Mouse (Mus musculus): ENCODE results near the gene Itln1.
"Not testable (repeated sequence)": the region's sequence is repeated elsewhere in the genome, so short reads cannot be mapped to it uniquely, and the experiment has no call there.

The Itln1 gene

DNA sequence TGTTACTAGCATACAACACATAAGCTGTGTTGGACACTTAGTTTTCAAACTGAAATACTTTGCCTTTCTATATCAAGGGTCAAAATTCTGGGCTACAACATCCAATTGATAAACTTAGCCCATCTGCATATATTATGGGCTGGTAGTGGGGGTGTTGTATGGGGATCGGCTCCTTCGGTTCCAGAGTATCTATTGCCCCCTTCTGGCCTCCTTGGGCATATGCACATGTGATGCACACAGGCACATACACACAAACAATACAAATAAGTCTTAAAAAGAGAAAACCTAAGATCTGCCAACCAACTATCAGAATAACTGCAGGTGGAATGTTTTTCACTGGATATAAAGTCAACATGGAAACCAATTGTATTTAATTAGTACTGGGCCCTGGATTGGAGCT is 21.9 kb downstream of the Itln1 start:
- DNase-seq, result no peak

DNA sequence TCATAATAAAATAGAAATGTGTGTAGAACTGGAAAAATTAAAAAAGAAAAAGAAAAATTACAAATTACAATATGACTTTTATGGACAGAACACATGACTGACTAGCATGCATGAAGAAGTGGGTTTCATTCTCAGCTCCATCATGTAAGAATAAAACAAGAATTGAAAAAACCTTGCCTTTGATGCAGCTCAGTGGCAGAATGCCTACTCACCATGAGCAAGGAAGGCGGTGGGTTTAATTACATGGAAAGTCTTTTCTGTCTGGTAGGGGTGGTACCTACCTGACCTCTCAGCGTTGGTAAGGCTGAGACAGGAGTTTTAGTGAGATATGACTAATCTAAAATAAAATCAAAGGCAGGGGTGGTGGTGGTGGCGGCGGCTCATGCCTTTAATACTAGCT is 30.5 kb downstream of the Itln1 start:
- no peak for DNase-seq

DNA sequence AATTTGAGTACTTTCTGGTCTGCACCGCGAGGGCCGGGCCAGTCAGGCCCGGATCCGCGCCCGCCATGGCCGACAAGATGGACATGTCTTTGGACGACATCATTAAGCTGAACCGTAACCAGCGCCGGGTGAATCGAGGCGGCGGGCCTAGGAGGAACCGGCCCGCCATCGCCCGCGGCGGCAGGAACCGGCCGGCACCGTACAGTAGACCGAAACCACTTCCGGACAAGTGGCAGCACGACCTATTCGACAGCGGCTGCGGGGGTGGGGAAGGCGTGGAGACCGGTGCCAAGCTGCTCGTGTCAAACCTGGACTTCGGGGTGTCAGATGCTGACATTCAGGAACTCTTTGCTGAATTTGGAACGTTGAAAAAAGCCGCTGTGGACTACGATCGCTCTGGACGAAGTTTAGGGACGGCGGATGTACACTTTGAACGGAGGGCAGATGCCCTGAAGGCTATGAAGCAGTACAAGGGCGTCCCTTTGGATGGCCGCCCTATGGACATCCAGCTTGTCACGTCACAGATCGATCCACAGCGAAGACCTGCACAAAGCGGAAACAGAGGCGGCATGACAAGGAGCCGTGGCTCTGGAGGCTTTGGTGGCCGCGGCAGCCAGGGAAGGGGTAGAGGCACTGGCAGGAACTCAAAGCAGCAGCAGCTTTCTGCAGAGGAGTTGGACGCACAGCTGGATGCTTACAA is 31.4 kb downstream of the Itln1 start:
- no peak for DNase-seq

DNA sequence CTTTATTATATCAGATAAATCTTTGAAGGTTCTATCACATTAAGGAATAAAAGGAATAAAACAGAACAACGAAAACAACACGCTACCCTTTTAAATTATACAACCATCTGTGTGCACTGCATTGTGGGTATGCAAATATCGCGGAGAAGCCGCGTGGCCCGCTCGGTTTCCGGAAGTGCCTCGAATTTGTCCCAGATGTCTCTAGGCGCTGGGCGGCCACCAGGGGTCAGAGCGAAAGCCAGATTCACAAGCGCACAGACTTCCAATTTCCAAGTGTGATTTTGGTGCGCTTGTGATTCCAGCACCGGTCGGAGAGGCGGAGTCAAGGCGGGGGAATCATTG is 31.9 kb downstream of the Itln1 start, which contains the start of gene Alyref2:
Gene Alyref2 (plus strand): TSS at position 229 of the 342 bp plus-strand sequence.
- peak; percentile 90 for DNase-seq

DNA sequence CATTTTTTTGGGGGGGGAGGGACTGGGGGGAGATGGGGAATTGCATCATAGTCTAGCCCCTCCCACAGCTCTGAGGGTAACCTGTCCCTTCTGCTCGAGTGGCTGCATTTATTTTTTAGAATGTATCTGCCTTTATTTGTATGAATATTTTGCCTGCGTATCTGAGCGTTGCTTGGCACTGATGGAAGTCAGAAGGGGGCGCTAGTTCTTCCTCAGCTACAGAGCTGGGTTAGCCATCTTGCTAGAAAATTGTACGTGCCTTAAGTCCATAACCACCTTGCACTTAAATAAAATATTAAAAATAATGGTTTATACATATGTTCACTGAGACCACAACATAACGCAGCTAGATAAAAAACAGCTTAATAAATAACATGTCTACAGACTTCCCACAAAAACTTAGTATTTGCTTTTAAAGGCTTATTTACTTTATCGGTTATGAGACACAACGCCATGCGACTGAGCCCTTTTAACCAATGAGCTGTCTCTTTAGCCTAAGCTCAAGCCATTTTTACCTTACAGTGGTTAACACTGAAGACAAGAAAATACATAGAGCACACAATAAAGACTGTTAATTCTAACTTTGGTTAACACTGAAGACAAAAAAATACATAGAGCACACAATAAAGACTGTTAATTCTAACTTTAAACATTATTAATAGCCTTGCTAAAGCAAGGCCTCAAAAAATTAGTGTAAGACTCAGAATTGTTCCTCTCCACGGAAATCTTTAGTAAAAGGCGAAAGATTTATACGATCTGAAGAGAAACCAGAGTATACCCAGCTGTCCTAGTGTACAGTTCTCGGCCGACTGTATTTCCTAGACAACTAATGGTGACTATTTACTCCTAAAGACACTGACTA is 32.5 kb downstream of the Itln1 start:
- DNase-seq, result peak; percentile 40

DNA sequence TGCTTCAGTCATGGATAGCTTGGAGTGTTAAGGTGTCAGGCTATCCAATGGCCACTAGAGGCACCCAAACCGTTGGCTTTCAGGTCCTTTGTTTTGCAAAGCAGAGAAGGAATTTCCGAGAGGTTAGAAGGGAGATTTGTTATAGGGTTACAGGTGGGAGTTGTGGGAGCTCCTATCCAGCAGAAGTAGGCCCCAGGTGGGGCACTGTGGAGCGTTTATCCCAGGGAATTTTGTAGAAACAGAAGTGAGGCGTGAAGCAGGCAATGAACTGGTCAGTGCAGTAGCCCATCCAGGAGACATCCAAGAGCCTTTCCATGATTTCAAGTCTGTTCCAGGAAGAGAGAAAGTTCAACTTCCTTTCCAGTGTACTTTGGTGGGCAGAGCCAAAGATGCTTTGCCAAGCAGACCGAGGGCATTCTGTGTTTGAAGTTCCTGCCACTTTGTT is 33.4 kb downstream of the Itln1 start:
- DNase-seq, result peak; percentile 21

DNA sequence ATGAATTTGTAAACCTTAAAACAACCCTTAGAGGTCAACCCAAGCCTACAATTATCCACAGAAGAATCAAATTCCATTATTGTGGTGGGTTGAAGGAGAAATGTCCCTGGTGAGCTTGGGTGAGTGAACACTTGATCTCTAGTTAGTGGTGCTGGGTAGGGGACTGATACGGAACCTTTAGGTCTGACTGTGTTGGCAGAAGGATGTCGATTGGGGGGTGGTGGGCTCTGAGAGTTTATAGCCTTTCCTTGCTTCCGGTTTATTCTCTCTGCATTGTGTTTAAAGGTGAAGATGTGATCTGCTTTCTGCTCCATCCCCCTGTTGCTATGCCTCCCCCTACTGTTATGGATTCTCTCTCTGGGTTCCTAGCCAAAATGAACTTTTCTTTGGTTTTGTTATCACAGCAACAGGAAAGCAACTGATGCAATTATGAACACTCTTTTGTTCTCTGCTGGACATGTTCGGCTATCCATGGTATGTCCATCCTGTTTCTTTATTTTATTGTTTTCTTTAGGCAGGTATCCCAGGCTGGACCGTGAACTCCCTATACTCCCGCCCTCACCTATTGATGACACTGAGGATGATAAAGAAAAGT is 34.0 kb downstream of the Itln1 start:
- DNase-seq, result no peak

DNA sequence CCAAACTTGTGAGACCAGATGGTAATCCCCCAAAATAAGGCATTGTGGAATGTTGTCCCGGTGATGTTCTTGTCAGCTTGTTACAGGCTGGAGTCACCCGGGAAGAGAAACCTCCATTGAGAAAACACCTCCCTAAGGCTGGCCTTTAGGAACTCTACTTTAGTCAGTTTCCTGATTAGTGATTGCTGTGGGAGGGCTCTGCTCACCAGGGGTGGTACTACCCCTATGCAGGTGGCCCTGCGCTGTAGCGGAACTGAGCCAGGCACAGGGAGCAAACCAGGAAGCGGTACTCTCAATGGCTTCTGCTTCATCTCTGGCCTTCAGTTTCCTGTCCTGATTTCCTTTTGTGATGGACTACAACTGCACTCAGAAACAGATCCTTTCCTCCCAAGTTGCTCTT is 35.2 kb downstream of the Itln1 start:
- no peak for DNase-seq

DNA sequence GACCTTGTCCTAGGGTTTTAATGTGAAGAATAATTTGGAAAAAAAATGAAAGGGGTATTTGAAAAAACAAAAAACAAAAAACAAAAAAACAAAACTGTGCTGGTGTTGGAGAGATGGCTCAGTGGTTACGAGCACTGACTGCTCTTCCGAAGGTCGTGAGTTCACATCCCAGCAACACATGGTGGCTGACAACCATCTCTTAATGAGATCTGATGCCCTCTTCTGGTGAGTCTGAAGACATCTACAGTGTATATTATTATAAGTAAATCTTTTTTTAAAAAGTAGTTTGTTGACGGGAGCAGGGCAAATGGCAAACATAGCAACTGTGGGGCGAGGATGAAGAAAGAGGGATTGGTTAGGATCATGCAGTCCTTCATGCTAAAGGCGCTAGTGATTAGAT is 39.7 kb downstream of the Itln1 start:
- DNase-seq, result no peak

DNA sequence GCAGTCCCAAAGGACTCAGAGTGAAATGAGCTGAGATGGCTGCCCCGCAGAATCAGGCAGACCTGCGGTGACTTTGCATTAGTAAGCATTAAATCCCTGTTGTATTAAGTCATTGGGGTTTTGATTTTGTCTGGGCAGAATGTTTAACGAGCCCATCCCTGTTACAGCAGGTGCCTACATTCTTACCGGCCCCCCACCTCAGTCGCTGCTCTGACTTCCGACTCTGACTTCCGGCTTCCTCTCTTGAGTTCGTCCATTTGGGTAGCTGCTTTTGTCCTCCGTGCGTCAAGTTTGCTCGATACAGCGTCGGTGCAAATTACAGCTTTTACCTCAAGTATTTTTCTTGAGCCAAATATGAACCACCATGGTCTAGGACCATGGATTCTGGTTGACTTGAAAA is 40.9 kb downstream of the Itln1 start:
- no peak for DNase-seq

DNA sequence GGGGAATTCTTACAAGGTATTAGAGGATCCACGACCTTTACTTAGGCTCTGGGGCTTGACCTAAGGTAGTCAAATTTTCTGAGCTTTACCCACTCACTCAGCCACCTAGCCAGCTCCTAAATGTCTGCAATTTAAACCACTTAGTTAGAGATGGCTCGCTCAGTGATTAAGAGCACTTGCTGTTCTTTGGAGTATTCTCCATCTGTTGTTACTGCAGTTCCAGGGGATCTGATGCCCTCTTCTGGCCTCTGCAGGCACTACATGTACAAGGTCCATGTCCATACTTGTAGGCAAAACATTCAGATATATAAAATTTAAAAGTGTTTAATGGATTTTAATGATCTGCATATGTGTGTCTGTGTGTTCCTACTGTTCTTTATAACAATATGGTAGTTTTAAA is 56.1 kb downstream of the Itln1 start:
- peak; percentile 58 for DNase-seq

DNA sequence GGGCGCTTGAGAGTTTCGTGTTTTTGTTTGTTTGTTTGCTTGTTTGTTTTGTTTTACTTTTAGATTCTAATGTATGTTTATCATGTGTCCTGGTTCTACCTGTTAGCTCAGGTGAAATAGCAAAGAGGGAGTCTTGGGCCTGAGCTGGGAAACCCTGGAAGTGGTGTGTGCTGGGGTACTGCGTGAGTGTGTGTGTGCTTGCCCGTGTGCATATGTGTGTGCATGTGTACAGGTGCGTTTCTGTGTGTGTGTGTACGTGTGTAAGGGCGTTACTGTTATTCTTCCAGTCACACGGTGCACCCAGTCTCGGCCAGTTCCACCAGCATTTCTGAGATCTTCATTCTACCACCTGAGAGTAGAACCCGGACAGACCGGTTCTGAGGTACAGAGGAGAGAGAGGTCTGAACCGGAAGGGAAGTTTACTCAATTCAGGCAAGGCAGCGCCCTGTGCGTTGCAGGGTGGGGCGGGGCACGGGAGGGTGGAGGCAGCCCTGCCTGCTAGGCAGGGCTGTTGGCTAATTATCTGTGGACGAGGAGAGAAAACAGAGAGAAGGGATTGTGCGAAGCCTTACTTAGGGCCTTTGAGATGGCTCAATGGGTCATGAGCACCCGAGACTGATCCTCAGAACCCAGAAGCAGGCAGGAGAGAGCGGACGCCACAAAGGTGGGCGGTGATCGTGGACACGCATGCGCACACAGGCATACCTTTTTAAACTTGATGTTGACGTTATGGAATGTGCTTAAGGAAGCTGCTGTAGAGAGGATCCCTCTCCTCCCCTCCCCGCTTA is 57.1 kb downstream of the Itln1 start:
- DNase-seq, result no peak

DNA sequence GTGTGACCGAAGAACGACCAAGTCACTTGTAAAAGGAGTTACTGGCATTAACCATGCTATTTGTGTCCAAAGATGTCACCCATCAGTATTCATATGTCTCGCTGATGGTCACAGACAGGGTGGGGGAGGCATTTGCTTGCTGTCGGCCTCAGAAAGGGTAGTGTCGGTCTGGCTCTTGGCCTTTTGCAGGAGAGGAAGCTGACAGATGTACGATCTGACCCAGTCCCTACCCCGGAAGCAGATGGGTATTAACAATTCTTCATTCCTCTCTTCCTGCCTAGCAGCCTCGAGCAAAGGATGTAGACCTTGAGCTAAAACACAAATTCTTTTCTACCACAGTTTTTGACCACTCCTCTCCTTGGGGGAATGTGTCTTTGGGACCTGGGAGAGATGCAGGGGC is 58.0 kb downstream of the Itln1 start:
- DNase-seq, result no peak

DNA sequence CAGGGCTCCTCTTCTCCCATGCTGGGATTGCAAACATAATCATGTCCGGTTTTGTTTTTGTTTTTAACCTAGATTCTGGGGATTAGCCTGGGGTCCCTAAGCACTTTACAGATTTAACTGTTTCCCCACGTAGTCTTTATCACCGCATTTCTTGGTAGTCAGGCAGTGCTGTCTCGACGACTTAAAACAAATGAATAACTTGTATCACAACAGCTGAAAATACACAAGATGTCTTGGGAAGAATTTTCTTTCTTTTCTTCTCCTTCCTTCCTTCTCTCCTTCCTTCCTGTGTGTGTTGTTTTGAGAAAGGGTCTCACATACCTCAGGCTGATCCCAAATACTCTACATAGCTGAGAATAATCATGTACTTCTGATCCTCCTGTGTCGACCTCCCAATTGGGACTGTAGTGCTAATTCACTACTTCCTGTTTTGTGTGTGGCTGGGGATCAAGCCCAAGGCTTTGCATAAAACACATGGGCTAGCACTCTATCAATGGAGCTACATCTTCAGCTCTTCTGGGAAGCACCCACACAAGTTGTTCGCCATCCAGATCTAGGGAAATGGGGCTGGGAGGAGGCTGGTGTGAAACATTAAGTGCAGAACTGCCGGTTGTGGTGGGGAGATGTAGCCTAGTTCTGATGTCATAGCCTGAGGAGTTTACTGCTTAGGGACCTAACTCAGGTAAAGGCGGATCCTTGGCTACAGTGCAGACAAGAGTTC is 61.0 kb downstream of the Itln1 start:
- no peak for DNase-seq

DNA sequence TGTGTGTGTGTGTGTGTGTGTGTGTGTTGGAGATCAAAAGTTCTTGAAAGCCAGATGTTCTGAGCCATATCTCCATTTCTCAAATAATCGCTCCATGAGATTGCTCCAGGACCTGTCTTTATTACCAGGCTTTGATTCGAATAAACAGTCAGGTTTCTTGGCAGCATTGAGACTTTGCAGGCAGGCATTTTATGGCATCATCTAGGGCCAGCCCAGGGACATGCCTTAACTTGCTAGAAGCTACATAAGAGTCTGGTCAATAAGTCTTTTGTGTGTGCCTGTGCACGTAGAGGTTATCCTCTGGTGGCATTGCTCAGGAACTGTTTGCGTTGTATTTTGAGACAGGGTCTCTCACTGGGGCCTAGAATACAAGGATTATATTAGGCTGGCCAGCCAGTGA is 61.6 kb downstream of the Itln1 start:
- DNase-seq, result no peak

DNA sequence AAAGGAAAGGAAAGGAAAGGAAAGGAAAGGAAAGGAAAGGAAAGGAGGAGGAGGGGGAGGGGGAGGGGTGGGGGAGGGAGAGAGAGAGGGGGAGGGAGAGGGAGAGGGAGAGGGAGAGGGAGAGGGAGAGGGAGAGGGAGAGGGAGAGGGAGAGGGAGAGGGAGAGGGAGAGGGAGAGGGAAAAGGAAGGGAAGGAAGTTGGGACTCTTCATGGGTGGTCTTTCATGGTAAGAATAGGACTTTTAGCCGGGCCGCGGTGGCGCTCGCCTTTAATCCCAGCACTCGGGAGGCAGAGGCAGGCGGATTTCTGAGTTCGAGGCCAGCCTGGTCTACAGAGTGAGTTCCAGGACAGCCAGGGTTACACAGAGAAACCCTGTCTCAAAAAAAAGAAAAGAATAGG is 63.2 kb downstream of the Itln1 start:
- not testable (repeated sequence) for DNase-seq

DNA sequence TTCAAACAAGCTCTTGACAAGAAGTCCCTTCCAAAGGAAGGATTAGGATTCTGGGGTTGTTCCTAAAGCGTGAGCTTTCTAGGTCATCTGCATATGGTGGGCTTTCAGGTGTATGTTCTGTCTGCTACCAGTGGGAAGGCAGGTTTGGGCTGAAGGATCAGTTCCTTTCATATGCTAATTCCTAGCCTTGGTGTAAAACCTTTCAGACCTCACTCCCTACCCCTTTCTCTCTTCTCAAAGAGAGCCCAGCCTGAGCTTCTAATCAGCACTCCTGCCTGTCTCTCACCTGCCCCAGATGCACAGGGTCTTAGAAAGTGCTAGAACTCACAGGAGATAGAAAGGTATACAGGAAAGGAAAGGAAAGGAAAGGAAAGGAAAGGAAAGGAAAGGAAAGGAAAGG is 63.6 kb downstream of the Itln1 start:
- no peak for DNase-seq

DNA sequence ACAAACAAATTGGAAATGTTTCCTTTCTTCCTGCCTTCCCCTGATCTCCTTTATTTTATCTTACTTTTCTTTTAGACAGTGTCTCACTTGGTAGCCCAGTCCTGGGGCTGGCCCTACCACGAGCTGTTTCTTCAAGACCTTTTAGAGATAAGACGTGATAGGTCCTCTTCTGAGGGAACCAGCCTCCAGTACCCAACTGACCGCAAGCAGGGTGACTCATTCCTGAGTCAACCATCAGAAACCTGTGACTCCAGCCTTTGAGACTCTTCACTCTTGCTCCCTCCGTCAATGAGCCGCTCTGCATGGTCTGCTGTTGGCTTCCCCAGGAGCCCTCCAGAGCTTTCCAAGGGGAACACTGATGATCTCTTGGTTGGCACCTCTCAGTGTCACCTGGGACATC is 64.2 kb downstream of the Itln1 start:
- no peak for DNase-seq

DNA sequence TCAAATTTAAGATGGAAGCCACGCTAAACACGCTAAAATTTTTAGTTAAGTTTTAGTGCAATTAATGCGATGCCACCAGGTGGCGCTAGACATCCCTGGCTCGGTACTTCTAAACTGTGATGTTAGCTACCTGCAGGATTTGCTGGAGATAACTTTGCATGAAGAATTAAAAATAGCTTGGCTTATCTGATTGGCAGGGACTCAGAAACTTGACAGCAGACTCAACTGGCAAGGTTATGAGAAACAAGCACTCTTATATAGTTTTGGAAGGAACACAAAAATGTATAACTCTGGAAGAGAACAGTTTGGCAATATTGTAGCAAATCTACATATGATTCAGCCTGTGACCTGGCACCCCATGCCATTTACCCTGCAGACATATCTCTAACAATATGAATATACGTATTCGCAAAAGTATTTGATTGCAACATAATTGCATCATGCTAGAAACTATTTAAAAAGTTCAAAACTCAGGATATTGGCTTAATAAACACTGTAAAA is 64.7 kb downstream of the Itln1 start:
- peak; percentile 27 for DNase-seq

DNA sequence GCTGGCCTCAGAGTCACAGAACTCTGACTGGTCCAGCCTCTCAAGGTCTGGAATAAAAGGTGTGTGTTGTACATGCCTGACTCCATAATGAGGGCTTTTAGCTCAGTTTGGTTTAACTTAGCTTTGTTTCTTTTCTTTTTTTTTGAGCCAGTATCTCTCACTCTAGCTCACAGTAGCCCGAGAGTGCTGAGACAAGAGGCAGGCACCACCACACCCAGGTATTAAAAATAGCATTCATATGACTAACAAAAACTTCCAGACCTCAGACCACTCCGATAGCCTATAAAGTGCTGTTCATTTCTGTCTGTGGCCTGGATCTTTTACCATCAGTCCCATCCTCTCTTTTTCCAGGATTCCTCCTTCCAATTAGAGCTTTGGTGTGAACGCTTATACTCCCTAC is 65.4 kb downstream of the Itln1 start:
- no peak for DNase-seq
